Mouse (Mus musculus) MEL (cell line): ENCODE measurements around the gene Il20ra. TPM values are rescaled to one million over a fixed set of nuclear protein-coding genes. Genes with fewer than 3 reads are reported as not detected.

ENCODE experiments used
- DNase-seq: peaks from one replicate; pipeline ENCODE4 v3.0.0; 2011; ENCODE audit warnings: low read depth, low spot score
- H3K27ac ChIP-seq: 2 replicates; pipeline ENCODE4 v1.5.1; 2012; ENCODE audit warnings: low read depth, mild to moderate bottlenecking, control low read depth, low read length, moderate library complexity; ENCODE audit not compliant: control insufficient read depth
- H3K27me3 ChIP-seq, 2 experiments: fragments of 150-350 bp in 1 of 2; sonication (generic) in 1 of 2; 2 replicates each; pipeline ENCODE4 v1.6.1; 2012; ENCODE audit warnings: low read length in 2 of 2, mild to moderate bottlenecking in 2 of 2, improper control_type of control experiment in 1 of 2, moderate library complexity in 1 of 2; ENCODE audit not compliant: insufficient read depth in 2 of 2, control insufficient read depth in 1 of 2
- H3K36me3 ChIP-seq, 2 experiments: 2 replicates each; pipeline ENCODE4 v1.6.1; 2012 to 2014; ENCODE audit warnings: low read length in 2 of 2, improper control_type of control experiment in 1 of 2, inconsistent platforms in 1 of 2, mild to moderate bottlenecking in 1 of 2; ENCODE audit not compliant: insufficient read depth in 2 of 2, control insufficient read depth in 1 of 2
- H3K4me1 ChIP-seq, 2 experiments: fragments of 150-350 bp in 1 of 2; sonication (generic) in 1 of 2; 2 replicates each; pipeline ENCODE4 v1.6.1; 2012; ENCODE audit warnings: low read length in 2 of 2, improper control_type of control experiment in 1 of 2, mild to moderate bottlenecking in 1 of 2; ENCODE audit not compliant: insufficient read depth in 2 of 2, control insufficient read depth in 1 of 2
- H3K4me3 ChIP-seq, 2 experiments: fragments of 150-350 bp in 1 of 2; sonication (generic) in 1 of 2; 2 replicates each; pipeline ENCODE4 v1.5.1; 2012; ENCODE audit warnings: low read depth in 2 of 2, low read length in 2 of 2, mild to moderate bottlenecking in 2 of 2, moderate library complexity in 2 of 2, control low read depth in 1 of 2, improper control_type of control experiment in 1 of 2; ENCODE audit not compliant: control insufficient read depth in 1 of 2, insufficient read depth in 1 of 2
- H3K79me2 ChIP-seq: 2 replicates; pipeline ENCODE4 v1.6.1; 2012; ENCODE audit warnings: mild to moderate bottlenecking, low read length, moderate library complexity; ENCODE audit not compliant: control insufficient read depth, poor library complexity, insufficient read depth
- H3K9ac ChIP-seq: 2 replicates; pipeline ENCODE4 v1.6.1; 2012; ENCODE audit warnings: low read depth, mild to moderate bottlenecking, control low read depth, low read length, moderate library complexity; ENCODE audit not compliant: control insufficient read depth, poor library complexity, severe bottlenecking
- H3K9me3 ChIP-seq: fragments of 150-350 bp; sonication (generic); replicated peaks from 2 replicates; pipeline ENCODE4 v1.6.1; 2012; ENCODE audit warnings: mild to moderate bottlenecking, low read length, improper control_type of control experiment, moderate library complexity; ENCODE audit not compliant: insufficient read depth
- CHD1 ChIP-seq: IDR thresholded peaks from 2 replicates; pipeline ENCODE4 v1.6.1; 2012; ENCODE audit warnings: low read depth, mild to moderate bottlenecking, inconsistent platforms, low read length, improper control_type of control experiment
- CTCF ChIP-seq, 3 experiments: IDR thresholded peaks in 2 of 3; conservative IDR thresholded peaks in 1 of 3; 2 replicates each; pipeline ENCODE4 v1.5.1; 2011 to 2012; ENCODE audit warnings: low read length in 3 of 3, low read depth in 2 of 3, mild to moderate bottlenecking in 2 of 3, improper control_type of control experiment in 1 of 3, inconsistent platforms in 1 of 3, mixed read lengths in 1 of 3, moderate library complexity in 1 of 3; ENCODE audit not compliant: control insufficient read depth in 1 of 3, insufficient read depth in 1 of 3, poor library complexity in 1 of 3, severe bottlenecking in 1 of 3
- EP300 ChIP-seq, 2 experiments: IDR thresholded peaks; 2 replicates each; pipeline ENCODE4 v1.6.1; 2011; ENCODE audit warnings: improper control_type of control experiment in 2 of 2, low read length in 2 of 2, low read depth in 1 of 2, mild to moderate bottlenecking in 1 of 2
- ETS1 ChIP-seq: IDR thresholded peaks from 2 replicates; pipeline ENCODE4 v1.6.1; 2012; ENCODE audit warnings: low read depth, mild to moderate bottlenecking, inconsistent platforms, low read length, improper control_type of control experiment, moderate library complexity
- GABPA ChIP-seq: IDR thresholded peaks from 2 replicates; pipeline ENCODE4 v1.6.1; 2012; ENCODE audit warnings: low read depth, mild to moderate bottlenecking, inconsistent platforms, low read length, improper control_type of control experiment, moderate library complexity
- GATA1 ChIP-seq: IDR thresholded peaks from 2 replicates; pipeline ENCODE4 v1.6.1; 2011; ENCODE audit warnings: low read depth, low read length, improper control_type of control experiment
- HCFC1 ChIP-seq: IDR thresholded peaks from 2 replicates; pipeline ENCODE4 v1.6.1; 2012; ENCODE audit warnings: low read depth, mild to moderate bottlenecking, inconsistent platforms, low read length, improper control_type of control experiment, moderate library complexity
- JUND ChIP-seq: IDR thresholded peaks from 2 replicates; pipeline ENCODE4 v1.6.1; 2011; ENCODE audit warnings: low read depth, mild to moderate bottlenecking, improper control_type of control experiment, low read length
- MAFK ChIP-seq: IDR thresholded peaks from 2 replicates; pipeline ENCODE4 v1.6.1; 2011; ENCODE audit warnings: low read depth, mild to moderate bottlenecking, low read length, improper control_type of control experiment, borderline replicate concordance
- MAX ChIP-seq: IDR thresholded peaks from 2 replicates; pipeline ENCODE4 v1.6.1; 2011; ENCODE audit warnings: low read length, improper control_type of control experiment
- MYB ChIP-seq: IDR thresholded peaks from 2 replicates; pipeline ENCODE4 v1.6.1; 2011; ENCODE audit warnings: mild to moderate bottlenecking, low read depth, low read length, improper control_type of control experiment
- NELFE ChIP-seq: IDR thresholded peaks from 2 replicates; pipeline ENCODE4 v1.6.1; 2011; ENCODE audit warnings: low read depth, low read length, improper control_type of control experiment
- RAD21 ChIP-seq: IDR thresholded peaks from 2 replicates; pipeline ENCODE4 v1.6.1; 2011; ENCODE audit warnings: mild to moderate bottlenecking, low read depth, low read length, improper control_type of control experiment
- RCOR1 ChIP-seq: IDR thresholded peaks from 2 replicates; pipeline ENCODE4 v1.6.1; 2012; ENCODE audit warnings: low read depth, mild to moderate bottlenecking, inconsistent platforms, low read length, improper control_type of control experiment
- SIN3A ChIP-seq: IDR thresholded peaks from 2 replicates; pipeline ENCODE4 v1.6.1; 2012; ENCODE audit warnings: low read length, improper control_type of control experiment, inconsistent platforms
- SMC3 ChIP-seq: IDR thresholded peaks from 2 replicates; pipeline ENCODE4 v1.6.1; 2011; ENCODE audit warnings: low read depth, low read length, improper control_type of control experiment
- TAL1 ChIP-seq: IDR thresholded peaks from 2 replicates; pipeline ENCODE4 v1.6.1; 2012; ENCODE audit warnings: mild to moderate bottlenecking, inconsistent platforms, low read length, moderate library complexity, mixed read lengths
- TBP ChIP-seq: IDR thresholded peaks from 2 replicates; pipeline ENCODE4 v1.8.0; 2011; ENCODE audit warnings: low read depth, low read length, improper control_type of control experiment
- TCF12 ChIP-seq: IDR thresholded peaks from 2 replicates; pipeline ENCODE4 v1.6.1; 2014; ENCODE audit warnings: low read depth, mild to moderate bottlenecking, inconsistent platforms, low read length, improper control_type of control experiment, moderate library complexity
- polyA plus RNA-seq, 2 experiments: library from polyadenylated mRNA; stranded (reverse) in 1 of 2; unstranded in 1 of 2; fragments of >175 nt in 1 of 2; fragments of >200 nt in 1 of 2; gene quantifications; 2 replicates each; pipeline versions ENCODE4 v1.2.1 to v1.2.4; 2012; ENCODE audit warnings: low replicate concordance in 2 of 2, low read depth in 1 of 2; ENCODE audit not compliant: insufficient read length in 2 of 2, insufficient read depth in 1 of 2, missing spikeins in 1 of 2
- total RNA-seq: library from RNA; depleted of rRNA; stranded (reverse); fragments of 300-350 nt; gene quantifications from 2 replicates; pipeline ENCODE4 v1.2.3, GENCODE M21; 2012

The Il20ra gene
- total and polyA plus RNA-seq, 3 experiments, result 0.06 TPM; not detected in 2

GRCm38 (mm10) chr10:19711020-19711419 is 1.4 kb upstream of the Il20ra start:
- Histone ChIP-seq H3K27ac (no peak overlapping the region), H3K36me3 (peaks cover 0 to 14% of the 10 kb centered on the region in 2 experiments; a peak in 2 of 4 replicates), H3K9me3 (no peaks in the 10 kb centered on the region), H3K4me3 (peak overlapping the region in 1 of 2 experiments; percentile 49; a peak in 2 of 4 replicates), H3K27me3 (no peaks in the 10 kb centered on the region), H3K9ac (no peak overlapping the region), H3K4me1 (peaks cover 8 to 21% of the 10 kb centered on the region in 2 experiments), H3K79me2 (no peaks in the 10 kb centered on the region)
- TF ChIP-seq SIN3A (no peak), CHD1 (peak; percentile 10; the same call in 1 of the 2 replicates), ETS1 (peak; percentile 63), TAL1 (peak; percentile 31), TBP (peak; percentile 44; the same call in 1 of the 2 replicates), TCF12 (0 out of 2 replicates have a peak, but pooled peaks have one; percentile 34), HCFC1 (no peak), MAFK (no peak), EP300 (IDR thresholded peaks at IDR 0.05; ENCODE audit: low read depth in 1 of 2, low read length in 2 of 2) (peak; percentile 45 to 53; a peak in 2 of 4 replicates), MAX (peak; percentile 19; the same call in 1 of the 2 replicates), RAD21 (no peak; the same call in 1 of the 2 replicates), MYB (0 out of 2 replicates have a peak, but pooled peaks have one; percentile 22), JUND (no peak), GATA1 (peak; percentile 61; the same call in 1 of the 2 replicates), GABPA (no peak), RCOR1 (no peak), SMC3 (no peak; the same call in 1 of the 2 replicates)
- peak; percentile 95 for DNase-seq

GRCm38 (mm10) chr10:19711551-19712171 is 709 bp upstream of the Il20ra start:
- peaks cover 8 to 21% of the 10 kb centered on the region in 2 experiments for H3K4me1 ChIP-seq
- TF ChIP-seq CTCF (IDR thresholded peaks at IDR 0.05 in 2 of 3, conservative IDR thresholded peaks at IDR 0.05 in 1 of 3; ENCODE audit: control insufficient read depth in 1 of 3, insufficient read depth in 1 of 3, low read depth in 2 of 3, low read length in 3 of 3, poor library complexity in 1 of 3, severe bottlenecking in 1 of 3) (peak; percentile 48 to 62 (median 58)), NELFE (no peak), SMC3 (peak; percentile 32; the same call in 1 of the 2 replicates)
- peak overlapping the region; percentile 48 to 49 for H3K4me3 ChIP-seq
- H3K36me3 ChIP-seq, result peaks cover 0 to 14% of the 10 kb centered on the region in 2 experiments; a peak in 2 of 4 replicates
- H3K79me2 ChIP-seq, result no peaks in the 10 kb centered on the region
- no peaks in the 10 kb centered on the region; a peak in 1 of 4 replicates for H3K27me3 ChIP-seq
- peak overlapping the region; percentile 35 for H3K9ac ChIP-seq
- peak overlapping the region; percentile 53 for H3K27ac ChIP-seq
- H3K9me3 ChIP-seq, result no peaks in the 10 kb centered on the region
- DNase-seq, result peak; percentile 77
